Mouse (Mus musculus): ENCODE measurements at regions not wholly inside any gene's neighbourhood (a gene's known extent, or its start where the extent isn't known, plus 50 kb on each side); places are given as distances from the start of the nearest gene placed in this dataset.

DNA sequence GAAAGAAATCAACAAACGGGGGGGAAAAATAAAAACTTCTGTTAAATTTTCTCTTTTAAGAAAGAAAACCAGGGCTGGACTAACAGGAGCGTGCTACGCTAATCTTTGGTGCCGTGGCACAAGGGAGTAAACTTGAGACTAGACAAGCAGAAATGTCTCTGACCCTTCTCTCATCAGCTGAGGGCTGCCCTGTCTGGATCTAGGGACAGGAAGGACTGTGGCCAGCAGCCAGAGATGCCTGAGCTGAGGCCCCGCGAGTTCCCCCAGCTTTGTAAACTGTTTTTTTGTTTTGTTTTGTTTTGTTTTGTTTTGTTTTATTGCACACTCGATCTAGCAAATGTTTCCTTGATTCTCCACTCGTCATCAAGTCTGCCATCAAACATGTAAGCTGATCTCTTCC is 239.4 kb upstream of the Lrig3 start:
- H3K4me1 ChIP-seq (ENCODE audit: control insufficient read depth, insufficient read depth, low read length): no peaks in the 10 kb centered on the region
- DNase-seq: no peak
- H3K9ac ChIP-seq (ENCODE audit: low read depth, low read length): no peak overlapping the region

DNA sequence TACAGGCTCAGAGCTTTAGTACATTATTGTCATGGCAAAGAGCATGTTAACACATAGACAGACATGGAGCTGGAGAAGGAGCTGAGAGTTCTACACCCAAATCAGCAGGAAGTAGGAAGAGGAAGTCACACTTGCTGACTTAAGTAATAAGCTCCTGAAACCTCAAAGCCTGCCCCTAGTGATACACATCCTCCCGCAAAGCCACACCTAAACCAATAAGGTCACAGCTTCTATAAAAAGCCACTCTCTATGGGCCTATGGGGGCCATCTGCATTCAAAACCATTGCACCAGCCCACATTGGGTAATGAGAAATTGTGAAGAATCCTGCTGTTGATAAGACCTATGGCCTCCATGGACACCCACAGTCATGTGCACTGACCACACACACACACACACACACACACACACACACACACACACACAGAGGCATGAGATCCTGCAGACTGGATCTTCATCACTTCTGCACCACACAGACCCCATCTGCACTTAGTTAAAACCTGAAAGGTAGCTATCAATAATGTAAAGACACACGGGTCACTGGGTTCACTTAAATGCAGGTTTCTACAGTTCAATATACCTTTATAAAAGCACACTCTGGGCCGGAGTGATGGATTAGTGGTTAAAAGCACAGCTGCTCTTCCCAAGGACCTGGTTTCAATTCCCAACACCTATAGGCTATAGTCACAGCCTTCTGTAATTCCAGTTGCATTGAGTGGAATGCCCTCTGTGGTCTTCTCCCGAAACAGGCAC is 230.0 kb upstream of the Lrig3 start:
- 78% methylated on average over 4 of the region's 4 CpGs for WGBS
- Histone ChIP-seq H3K27me3 (ENCODE audit: control insufficient read depth, insufficient read depth, low read length) (no peaks in the 10 kb centered on the region), H3K4me3 (no peak overlapping the region), H3K79me2 (replicated peaks; ENCODE audit: control insufficient read depth, insufficient read depth, low read length) (no peaks in the 10 kb centered on the region), H3K9ac (ENCODE audit: low read depth, low read length) (no peak overlapping the region), H3K27ac (no peak overlapping the region), H3K4me1 (ENCODE audit: control insufficient read depth, insufficient read depth, low read length) (no peaks in the 10 kb centered on the region), H3K36me3 (ENCODE audit: control insufficient read depth, insufficient read depth, low read length) (no peaks in the 10 kb centered on the region)
- no peak for DNase-seq
- intact Hi-C loops (cut with DNase I): no loop called here
- TF ChIP-seq POLR2A (IDR thresholded peaks at IDR 0.05; ENCODE audit: insufficient read depth, low read depth, low read length) (no peak), EP300 (IDR thresholded peaks at IDR 0.05; ENCODE audit: insufficient read depth, low read depth, low read length) (no peak), CTCF (IDR thresholded peaks at IDR 0.05) (no peak)

More for the DNA sequence above, 239.4 kb upstream of the Lrig3 start:
- no peaks in the 10 kb centered on the region for H3K27me3 ChIP-seq (ENCODE audit: control insufficient read depth, insufficient read depth, low read length)
- TF ChIP-seq CTCF (IDR thresholded peaks at IDR 0.05) (no peak), EP300 (IDR thresholded peaks at IDR 0.05; ENCODE audit: insufficient read depth, low read depth, low read length) (no peak), POLR2A (IDR thresholded peaks at IDR 0.05; ENCODE audit: insufficient read depth, low read depth, low read length) (no peak)
- H3K79me2 ChIP-seq (replicated peaks; ENCODE audit: control insufficient read depth, insufficient read depth, low read length): no peaks in the 10 kb centered on the region
- no peak overlapping the region for H3K4me3 ChIP-seq
- no peaks in the 10 kb centered on the region for H3K36me3 ChIP-seq (ENCODE audit: control insufficient read depth, insufficient read depth, low read length)
- intact Hi-C loops (cut with DNase I): loop anchor here (10.0 kb wide), 1 partner anchor 268 kb away; no protein-coding TSS in a partner anchor
- 36% methylated on average over 8 of the region's 8 CpGs for WGBS
- H3K27ac ChIP-seq: no peak overlapping the region

DNA sequence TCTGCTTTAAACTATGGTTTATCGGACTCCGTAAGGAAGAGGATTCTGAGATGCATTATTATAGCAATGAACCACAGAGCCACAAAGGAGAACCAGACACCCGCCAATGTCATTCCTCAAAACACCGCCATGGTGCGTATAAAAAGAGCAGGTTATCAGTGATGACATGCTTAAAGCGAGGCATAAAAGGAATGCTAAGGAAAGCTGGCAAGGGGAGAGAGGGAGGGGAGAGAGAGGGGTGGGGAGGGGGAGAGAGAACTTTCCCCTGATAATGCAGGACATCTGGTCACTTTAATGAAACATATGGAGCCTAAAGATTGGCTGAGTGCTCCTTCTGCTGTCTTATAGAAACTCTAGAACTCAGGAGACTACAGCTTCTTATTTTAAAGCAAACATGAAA is 222.8 kb upstream of the Lrig3 start:
- 38% methylated on average over 6 of the region's 6 CpGs for WGBS
- no peak for TF ChIP-seq EP300 (IDR thresholded peaks at IDR 0.05; ENCODE audit: insufficient read depth, low read depth, low read length)
- TF ChIP-seq CTCF (IDR thresholded peaks at IDR 0.05): no peak
- TF ChIP-seq POLR2A (IDR thresholded peaks at IDR 0.05; ENCODE audit: insufficient read depth, low read depth, low read length): no peak
- Histone ChIP-seq H3K27ac (no peak overlapping the region), H3K36me3 (ENCODE audit: control insufficient read depth, insufficient read depth, low read length) (no peaks in the 10 kb centered on the region), H3K79me2 (replicated peaks; ENCODE audit: control insufficient read depth, insufficient read depth, low read length) (no peaks in the 10 kb centered on the region), H3K4me3 (no peak overlapping the region), H3K9ac (ENCODE audit: low read depth, low read length) (no peak overlapping the region), H3K4me1 (ENCODE audit: control insufficient read depth, insufficient read depth, low read length) (no peaks in the 10 kb centered on the region), H3K27me3 (ENCODE audit: control insufficient read depth, insufficient read depth, low read length) (no peaks in the 10 kb centered on the region)
- intact Hi-C loops (cut with DNase I): no loop called here
- DNase-seq: no peak

DNA sequence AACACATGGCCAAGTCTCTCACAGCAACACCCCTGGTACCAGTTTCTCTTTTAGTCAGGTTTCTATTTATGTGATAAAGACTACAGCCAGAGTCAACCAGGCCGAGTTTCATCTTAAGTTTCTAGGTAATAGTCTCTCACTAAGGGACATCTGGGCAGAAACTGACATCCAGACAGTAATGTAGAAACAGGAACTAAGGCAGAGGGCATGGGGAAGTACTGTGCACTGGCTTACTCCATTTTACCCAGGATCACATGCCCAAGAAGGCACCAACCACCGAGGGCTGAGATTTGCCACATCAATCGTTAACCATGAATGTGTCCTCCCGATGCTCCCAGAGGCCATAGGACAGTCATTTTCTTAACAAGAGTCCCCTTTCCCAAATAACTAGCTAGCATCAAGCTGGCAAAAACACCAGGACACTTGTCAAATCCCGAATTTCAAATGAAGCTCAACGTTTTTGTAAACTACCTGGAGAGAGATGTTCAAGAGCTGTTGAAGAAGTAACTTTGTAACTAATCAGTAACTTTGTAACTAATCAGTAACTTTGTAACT is 216.9 kb upstream of the Lrig3 start:
- WGBS: 53% methylated on average over 6 of the region's 6 CpGs
- Histone ChIP-seq H3K4me1 (ENCODE audit: control insufficient read depth, insufficient read depth, low read length) (no peaks in the 10 kb centered on the region), H3K27me3 (ENCODE audit: control insufficient read depth, insufficient read depth, low read length) (no peaks in the 10 kb centered on the region; the same call in 1 of the 2 replicates), H3K79me2 (replicated peaks; ENCODE audit: control insufficient read depth, insufficient read depth, low read length) (no peaks in the 10 kb centered on the region), H3K9ac (ENCODE audit: low read depth, low read length) (no peak overlapping the region), H3K4me3 (no peak overlapping the region), H3K36me3 (ENCODE audit: control insufficient read depth, insufficient read depth, low read length) (no peaks in the 10 kb centered on the region), H3K27ac (no peak overlapping the region)
- intact Hi-C loops (cut with DNase I): no loop called here
- no peak for TF ChIP-seq EP300 (IDR thresholded peaks at IDR 0.05; ENCODE audit: insufficient read depth, low read depth, low read length)
- no peak for TF ChIP-seq POLR2A (IDR thresholded peaks at IDR 0.05; ENCODE audit: insufficient read depth, low read depth, low read length)
- TF ChIP-seq CTCF (IDR thresholded peaks at IDR 0.05): no peak
- no peak for DNase-seq

DNA sequence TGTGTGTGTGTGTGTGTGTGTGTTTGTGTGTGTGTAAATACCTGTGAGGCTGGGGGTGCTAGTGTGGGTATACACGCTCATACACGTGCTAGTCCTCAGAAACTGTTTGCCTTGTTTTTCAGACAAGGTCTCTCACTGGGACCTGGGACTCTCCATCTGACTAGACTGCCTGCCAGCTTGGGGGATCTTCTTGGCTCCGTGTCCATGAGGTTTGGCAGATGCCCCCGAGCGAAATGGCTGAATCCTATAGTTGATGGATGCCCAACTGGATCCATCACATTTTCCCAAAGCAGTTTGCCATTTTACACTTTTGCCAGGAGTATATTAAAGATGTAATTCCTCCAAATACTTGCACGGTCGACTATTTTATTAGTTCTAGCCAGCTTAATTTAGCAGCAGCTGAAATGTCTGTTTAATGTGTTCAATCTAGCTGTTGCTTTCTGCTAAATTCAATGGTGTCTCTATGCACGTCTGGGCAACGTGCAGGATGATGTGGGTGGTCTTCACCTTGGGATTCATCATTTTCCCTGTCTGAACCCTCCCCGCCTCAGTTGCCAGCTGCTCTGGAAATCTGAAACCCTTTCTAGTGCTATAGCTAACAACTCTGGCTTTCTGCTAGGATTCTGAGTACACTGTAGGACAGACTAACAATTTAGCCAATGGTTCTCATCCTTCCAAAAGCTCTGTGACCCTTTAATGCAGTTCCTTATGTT is 213.3 kb upstream of the Lrig3 start:
- no peaks in the 10 kb centered on the region for H3K36me3 ChIP-seq (ENCODE audit: control insufficient read depth, insufficient read depth, low read length)
- no peaks in the 10 kb centered on the region for H3K79me2 ChIP-seq (replicated peaks; ENCODE audit: control insufficient read depth, insufficient read depth, low read length)
- DNase-seq: no peak
- H3K4me1 ChIP-seq (ENCODE audit: control insufficient read depth, insufficient read depth, low read length): no peaks in the 10 kb centered on the region
- H3K27me3 ChIP-seq (ENCODE audit: control insufficient read depth, insufficient read depth, low read length): no peaks in the 10 kb centered on the region; the same call in 1 of the 2 replicates
- intact Hi-C loops (cut with DNase I): no loop called here
- no peak overlapping the region for H3K9ac ChIP-seq (ENCODE audit: low read depth, low read length)
- WGBS: 83% methylated on average over 10 of the region's 10 CpGs
- no peak overlapping the region for H3K4me3 ChIP-seq
- H3K27ac ChIP-seq: no peak overlapping the region
- TF ChIP-seq CTCF (IDR thresholded peaks at IDR 0.05) (no peak), EP300 (IDR thresholded peaks at IDR 0.05; ENCODE audit: insufficient read depth, low read depth, low read length) (no peak), POLR2A (IDR thresholded peaks at IDR 0.05; ENCODE audit: insufficient read depth, low read depth, low read length) (no peak)

DNA sequence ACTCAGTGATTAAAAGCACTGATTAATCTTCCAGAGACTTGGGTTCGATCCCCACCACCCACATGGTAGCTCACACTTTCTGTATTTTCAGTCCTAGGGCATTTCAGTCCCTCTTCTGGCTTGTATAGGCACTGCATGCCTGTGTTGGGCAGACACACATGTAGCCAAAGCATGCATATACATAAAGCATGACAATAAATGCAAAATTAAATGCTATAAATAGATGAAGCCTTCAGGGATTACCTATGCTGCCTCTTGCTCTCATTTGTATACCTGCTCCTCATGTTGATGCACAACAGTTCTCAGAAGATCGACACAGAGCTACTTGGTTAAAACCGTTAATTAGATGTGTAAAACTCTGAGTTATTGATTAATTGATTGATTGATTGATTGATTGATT is 206.8 kb upstream of the Lrig3 start:
- Histone ChIP-seq H3K27me3 (ENCODE audit: control insufficient read depth, insufficient read depth, low read length) (no peaks in the 10 kb centered on the region), H3K4me3 (no peak overlapping the region), H3K36me3 (ENCODE audit: control insufficient read depth, insufficient read depth, low read length) (no peaks in the 10 kb centered on the region), H3K27ac (no peak overlapping the region), H3K79me2 (replicated peaks; ENCODE audit: control insufficient read depth, insufficient read depth, low read length) (no peaks in the 10 kb centered on the region), H3K4me1 (ENCODE audit: control insufficient read depth, insufficient read depth, low read length) (no peaks in the 10 kb centered on the region), H3K9ac (ENCODE audit: low read depth, low read length) (no peak overlapping the region)
- DNase-seq: no peak
- 85% methylated on average over 3 of the region's 3 CpGs for WGBS
- intact Hi-C loops (cut with DNase I): no loop called here
- TF ChIP-seq CTCF (IDR thresholded peaks at IDR 0.05) (no peak), POLR2A (IDR thresholded peaks at IDR 0.05; ENCODE audit: insufficient read depth, low read depth, low read length) (no peak), EP300 (IDR thresholded peaks at IDR 0.05; ENCODE audit: insufficient read depth, low read depth, low read length) (no peak)

Data from heart, adult 2 months (tissue).